Mouse (Mus musculus): ENCODE data around the gene H3f3b.

Gene H3f3b

GRCm38 (mm10) chr11:116027756-116028155, at the start of gene H3f3b:
TSS of gene H3f3b (minus strand) at chr11:116027962.
- no peak for DNase-seq

- DNase-seq: no peak
These were observed 49.1 kb upstream of the H3f3b start for GRCm38 (mm10) chr11:116076836-116077235.

GRCm38 (mm10) chr11:116076266-116076540, 48.4 kb upstream of the H3f3b start:
- no peak for DNase-seq

- DNase-seq: no peak
These were observed 47.9 kb upstream of the H3f3b start for GRCm38 (mm10) chr11:116075539-116076265.

GRCm38 (mm10) chr11:116074436-116074991, 46.8 kb upstream of the H3f3b start:
- DNase-seq: no peak

- DNase-seq: no peak
These were observed 44.8 kb upstream of the H3f3b start for GRCm38 (mm10) chr11:116072608-116073007.

- DNase-seq: no peak
These were observed 43.7 kb upstream of the H3f3b start for GRCm38 (mm10) chr11:116071510-116071909.

GRCm38 (mm10) chr11:116065345-116065744, 37.6 kb upstream of the H3f3b start:
- DNase-seq: no peak

GRCm38 (mm10) chr11:116064187-116064867, 36.6 kb upstream of the H3f3b start:
- no peak for DNase-seq

- DNase-seq: no peak
These were observed 35.8 kb upstream of the H3f3b start for GRCm38 (mm10) chr11:116063562-116063961.

GRCm38 (mm10) chr11:116062521-116062920, 34.8 kb upstream of the H3f3b start:
- no peak for DNase-seq

GRCm38 (mm10) chr11:116061641-116062415, 34.1 kb upstream of the H3f3b start:
- DNase-seq: peak; percentile 68

GRCm38 (mm10) chr11:116060596-116060995, 32.8 kb upstream of the H3f3b start:
- no peak for DNase-seq

GRCm38 (mm10) chr11:116059691-116060025, 31.9 kb upstream of the H3f3b start:
- DNase-seq: no peak

GRCm38 (mm10) chr11:116058868-116059690, 31.3 kb upstream of the H3f3b start:
- DNase-seq: no peak

GRCm38 (mm10) chr11:116058022-116058614, 30.4 kb upstream of the H3f3b start:
- peak; percentile 62 for DNase-seq

- no peak for DNase-seq
These were observed 29.6 kb upstream of the H3f3b start for GRCm38 (mm10) chr11:116057237-116057881.

GRCm38 (mm10) chr11:116055873-116056272, 28.1 kb upstream of the H3f3b start:
- DNase-seq: no peak

GRCm38 (mm10) chr11:116053510-116054229, 25.9 kb upstream of the H3f3b start:
- no peak for DNase-seq

- no peak for DNase-seq
These were observed 22.4 kb upstream of the H3f3b start for GRCm38 (mm10) chr11:116050196-116050595.

GRCm38 (mm10) chr11:116049610-116050009, 21.8 kb upstream of the H3f3b start:
- DNase-seq: no peak

All from right cerebral cortex, postnatal 25 days (tissue).